Mouse (Mus musculus) liver, postnatal 0 days (tissue): ENCODE data around the gene Actr1b.

Experiments
- CTCF ChIP-seq: sonication (generic); IDR thresholded peaks from 2 replicates; pipeline ENCODE4 v1.5.1; 2016; ENCODE audit warnings: antibody characterized with exemption, low read depth
- EP300 ChIP-seq: IDR thresholded peaks from 2 replicates; pipeline ENCODE4 v1.6.1; 2016; ENCODE audit warnings: antibody characterized with exemption, low read depth, mild to moderate bottlenecking

DNA sequence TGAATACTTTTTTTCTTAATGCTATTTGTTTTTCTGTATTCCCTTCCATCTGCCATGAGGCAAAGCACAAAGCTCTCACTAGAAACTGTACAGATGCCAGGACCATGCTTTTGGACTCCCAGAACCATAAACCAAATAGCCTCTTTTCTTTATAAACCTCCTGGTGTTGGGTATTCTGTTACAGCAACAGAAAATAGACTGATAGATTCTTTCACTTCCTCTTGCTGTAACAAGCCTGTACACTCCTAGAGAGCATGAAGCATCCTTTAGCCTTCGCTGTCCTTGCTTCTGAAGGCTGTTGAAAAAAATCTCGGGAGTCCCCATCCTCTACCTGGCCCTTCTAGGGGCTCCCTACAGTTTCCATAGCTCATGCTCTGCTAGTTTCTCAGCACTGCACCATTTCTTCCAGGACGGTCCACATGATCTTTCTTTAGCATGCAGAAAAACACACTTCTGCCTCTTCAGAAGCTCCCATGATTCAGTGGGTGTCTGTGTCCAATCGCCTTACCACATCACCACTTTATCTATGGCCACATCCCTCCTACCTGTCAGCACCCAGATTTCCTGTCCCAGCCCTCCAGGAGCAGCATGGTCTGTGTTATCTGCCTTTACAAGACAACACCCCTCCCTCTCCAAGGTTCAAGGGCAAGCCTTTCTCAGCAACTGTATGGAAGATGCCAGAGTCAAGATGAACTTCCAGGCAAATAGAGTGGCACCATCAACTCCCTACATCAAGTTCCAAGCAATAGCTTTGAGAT lies 56.4 kb downstream of the Actr1b start:
- TF ChIP-seq CTCF (no peak), EP300 (0 out of 2 replicates have a peak, but pooled peaks have one; percentile 46)
